Mouse (Mus musculus) forelimb bud, embryonic 11.5 days (tissue): ENCODE data around the gene Fbxl3.

Experiments
- DNase-seq: peaks from one replicate; pipeline ENCODE4 v3.0.0-alpha.2; 2012; ENCODE audit warnings: low read depth, low spot score

Gene Fbxl3

GRCm38 (mm10) chr14:103099238-103099933, at the start of gene Fbxl3:
TSS of gene Fbxl3 (minus strand) at chr14:103099566.
- peak; percentile 90 for DNase-seq

GRCm38 (mm10) chr14:103131991-103132390, 32.6 kb upstream of the Fbxl3 start:
- DNase-seq = peak; percentile 24

GRCm38 (mm10) chr14:103125756-103126155, 26.4 kb upstream of the Fbxl3 start:
- DNase-seq = no peak

GRCm38 (mm10) chr14:103114994-103115670, 15.8 kb upstream of the Fbxl3 start:
- DNase-seq = no peak

- no peak for DNase-seq
Observed at GRCm38 (mm10) chr14:103112606-103113363, 13.4 kb upstream of the Fbxl3 start.

GRCm38 (mm10) chr14:103109971-103110370, 10.6 kb upstream of the Fbxl3 start:
- DNase-seq = no peak

GRCm38 (mm10) chr14:103106301-103106700, 6.9 kb upstream of the Fbxl3 start:
- DNase-seq = no peak

GRCm38 (mm10) chr14:103102731-103103335, 3.5 kb upstream of the Fbxl3 start:
- DNase-seq = no peak

- DNase-seq = no peak
Observed at GRCm38 (mm10) chr14:103102246-103102645, 2.9 kb upstream of the Fbxl3 start.

- no peak for DNase-seq
Observed at GRCm38 (mm10) chr14:103101171-103101570, 1.8 kb upstream of the Fbxl3 start.

- DNase-seq = no peak
Observed at GRCm38 (mm10) chr14:103100296-103100695, 930 bp upstream of the Fbxl3 start.

- DNase-seq = peak; percentile 65
Observed at GRCm38 (mm10) chr14:103098587-103099235, 655 bp downstream of the Fbxl3 start.

GRCm38 (mm10) chr14:103098213-103098586, 1.2 kb downstream of the Fbxl3 start:
- DNase-seq = no peak

- no peak for DNase-seq
Observed at GRCm38 (mm10) chr14:103096621-103097020, 2.7 kb downstream of the Fbxl3 start.

GRCm38 (mm10) chr14:103095826-103096225, 3.5 kb downstream of the Fbxl3 start:
- DNase-seq = no peak

- DNase-seq = no peak
Observed at GRCm38 (mm10) chr14:103095036-103095435, 4.3 kb downstream of the Fbxl3 start.

- no peak for DNase-seq
Observed at GRCm38 (mm10) chr14:103093670-103094069, 5.7 kb downstream of the Fbxl3 start.

- no peak for DNase-seq
Observed at GRCm38 (mm10) chr14:103093236-103093635, 6.1 kb downstream of the Fbxl3 start.

GRCm38 (mm10) chr14:103088624-103089023, 10.7 kb downstream of the Fbxl3 start:
- DNase-seq = peak; percentile 50

- no peak for DNase-seq
Observed at GRCm38 (mm10) chr14:103087846-103088245, 11.5 kb downstream of the Fbxl3 start.

GRCm38 (mm10) chr14:103086671-103087324, 12.6 kb downstream of the Fbxl3 start:
- no peak for DNase-seq
